Mouse (Mus musculus) CD4-positive, CD25-positive, alpha-beta regulatory T cell, adult 4 months (primary cell): Measurements from ENCODE around the gene Pomp. TPM values are rescaled to one million over a fixed set of nuclear protein-coding genes. Genes with fewer than 3 reads are reported as not detected.

Experiments used
- ATAC-seq: one replicate; pipeline ENCODE4 v1.8.0; 2017
- polyA plus RNA-seq, 2 experiments: library from polyadenylated mRNA; unstranded; fragments of 100-300 nt; shearing (Covaris generic); gene quantifications; one replicate each; pipeline ENCODE4 v1.2.1; 2017

The Pomp gene
- polyA plus RNA-seq: 100 to 1,000 TPM; 179 to 537 TPM

- peak; percentile 92 for ATAC-seq
Observed at GRCm38 (mm10) chr5:147860449-147861261, at the start of gene Pomp. Gene Pomp (plus strand): TSS chr5:147860461.

GRCm38 (mm10) chr5:147812255-147813040 lies 47.8 kb upstream of the Pomp start:
- no peak for ATAC-seq

GRCm38 (mm10) chr5:147814971-147815370 lies 45.3 kb upstream of the Pomp start:
- ATAC-seq: no peak

- no peak for ATAC-seq
Observed at GRCm38 (mm10) chr5:147815592-147815991, 44.7 kb upstream of the Pomp start.

GRCm38 (mm10) chr5:147816465-147816864 lies 43.8 kb upstream of the Pomp start:
- no peak for ATAC-seq

- no peak for ATAC-seq
Observed at GRCm38 (mm10) chr5:147817747-147818496, 42.3 kb upstream of the Pomp start.

GRCm38 (mm10) chr5:147818866-147819265 lies 41.4 kb upstream of the Pomp start:
- no peak for ATAC-seq

- no peak for ATAC-seq
Observed at GRCm38 (mm10) chr5:147819895-147820294, 40.4 kb upstream of the Pomp start.

- ATAC-seq: no peak
Observed at GRCm38 (mm10) chr5:147824021-147824605, 36.1 kb upstream of the Pomp start.

- ATAC-seq: no peak
Observed at GRCm38 (mm10) chr5:147825375-147825969, 34.8 kb upstream of the Pomp start.

- ATAC-seq: no peak
Observed at GRCm38 (mm10) chr5:147826091-147826490, 34.2 kb upstream of the Pomp start.

- no peak for ATAC-seq
Observed at GRCm38 (mm10) chr5:147826546-147826945, 33.7 kb upstream of the Pomp start.

- no peak for ATAC-seq
Observed at GRCm38 (mm10) chr5:147828846-147829245, 31.4 kb upstream of the Pomp start.

GRCm38 (mm10) chr5:147832842-147833241 lies 27.4 kb upstream of the Pomp start:
- no peak for ATAC-seq

GRCm38 (mm10) chr5:147834841-147835500 lies 25.3 kb upstream of the Pomp start:
- no peak for ATAC-seq

GRCm38 (mm10) chr5:147839418-147839817 lies 20.8 kb upstream of the Pomp start:
- no peak for ATAC-seq

- no peak for ATAC-seq
Observed at GRCm38 (mm10) chr5:147843340-147843739, 16.9 kb upstream of the Pomp start.

GRCm38 (mm10) chr5:147845319-147845718 lies 14.9 kb upstream of the Pomp start:
- ATAC-seq: no peak

- ATAC-seq: no peak
Observed at GRCm38 (mm10) chr5:147847361-147847760, 12.9 kb upstream of the Pomp start.

GRCm38 (mm10) chr5:147848164-147848863 lies 11.9 kb upstream of the Pomp start:
- ATAC-seq: peak; percentile 47

- no peak for ATAC-seq
Observed at GRCm38 (mm10) chr5:147850194-147850593, 10.1 kb upstream of the Pomp start.
